Mouse (Mus musculus) cerebellum, adult 2 months (tissue): ENCODE results near the gene Psmb1. TPM values are rescaled to one million over a fixed set of nuclear protein-coding genes. Genes with fewer than 3 reads are reported as not detected.
"Not testable (repeated sequence)": the region's sequence is repeated elsewhere in the genome, so short reads cannot be mapped to it uniquely, and the experiment has no call there.

ENCODE experiments used
- DNase-seq, 2 experiments: peaks; one replicate each; pipeline ENCODE4 v3.0.0; 2021
- H3K27ac ChIP-seq: fragments of 200-500 bp; 2 replicates; pipeline ENCODE4 v1.5.1; 2012; ENCODE audit warnings: low read length, control low read depth, inconsistent platforms; ENCODE audit not compliant: insufficient read depth
- H3K27me3 ChIP-seq: fragments of 200-500 bp; 2 replicates; pipeline ENCODE4 v1.6.1; 2012; ENCODE audit warnings: inconsistent platforms, mild to moderate bottlenecking, low read length, moderate library complexity; ENCODE audit not compliant: control insufficient read depth, insufficient read depth
- H3K4me1 ChIP-seq: fragments of 200-500 bp; 2 replicates; pipeline ENCODE4 v1.6.1; 2011; ENCODE audit warnings: low read length; ENCODE audit not compliant: control insufficient read depth, insufficient read depth
- H3K4me3 ChIP-seq: fragments of 200-500 bp; replicated peaks from 2 replicates; pipeline ENCODE3; 2011; ENCODE audit warnings: mild to moderate bottlenecking, low read depth, low read length, control low read depth; ENCODE audit not compliant: insufficient read depth
- CTCF ChIP-seq: fragments of 200-500 bp; IDR thresholded peaks from 2 replicates; pipeline ENCODE4 v1.5.1; 2011; ENCODE audit warnings: low read depth, mild to moderate bottlenecking, control low read depth, low read length, moderate library complexity, borderline replicate concordance; ENCODE audit not compliant: insufficient read depth
- POLR2A ChIP-seq: fragments of 200-500 bp; IDR thresholded peaks from 2 replicates; pipeline ENCODE4 v1.6.1; 2011; ENCODE audit warnings: low read length, control low read depth, borderline replicate concordance; ENCODE audit not compliant: insufficient read depth
- WGBS: fragments of 180-500 bp; shearing (Covaris S2); methylation state at CpG from one replicate; pipeline ENCODE4 v1.1.7; 2018; 5-methylcytosine and 5-hydroxymethylcytosine counted together
- polyA plus RNA-seq: library from polyadenylated mRNA; depleted of rRNA; stranded (reverse); fragments of >200 nt; gene quantifications from 2 replicates; pipeline ENCODE4 v1.2.3, GENCODE M21; 2012

Psmb1 gene
- polyA plus RNA-seq, 1 experiment = 162 TPM

- no peaks in the 10 kb centered on the region; the same call in 1 of the 2 replicates for H3K27me3 ChIP-seq
These were observed 44.3 kb downstream of the Psmb1 start for GRCm38 (mm10) chr17:15455203-15455602.

GRCm38 (mm10) chr17:15449606-15450005, 49.9 kb downstream of the Psmb1 start:
- Histone ChIP-seq H3K4me3 (no peak overlapping the region), H3K27me3 (no peaks in the 10 kb centered on the region; the same call in 1 of the 2 replicates), H3K4me1 (no peaks in the 10 kb centered on the region), H3K27ac (no peak overlapping the region)
- DNase-seq = no peak
- TF ChIP-seq POLR2A = no peak
- TF ChIP-seq CTCF = no peak
- 71% methylated on average over 3 of the region's 3 CpGs for WGBS

More at GRCm38 (mm10) chr17:15455203-15455602, 44.3 kb downstream of the Psmb1 start:
- TF ChIP-seq CTCF = no peak
- TF ChIP-seq POLR2A = no peak
- Histone ChIP-seq H3K4me1 (no peaks in the 10 kb centered on the region), H3K4me3 (no peak overlapping the region), H3K27ac (no peak overlapping the region)
- 90% methylated on average over 4 of the region's 4 CpGs for WGBS
- DNase-seq = no peak

GRCm38 (mm10) chr17:15449144-15449543, 50.4 kb downstream of the Psmb1 start:
- not testable (repeated sequence) for H3K27me3 ChIP-seq, DNase-seq, H3K27ac ChIP-seq, H3K4me3 ChIP-seq, H3K4me1 ChIP-seq
- WGBS = 75% methylated on average over 6 of the region's 6 CpGs

GRCm38 (mm10) chr17:15447831-15448230, 51.7 kb downstream of the Psmb1 start:
- Histone ChIP-seq H3K4me3 (no peak overlapping the region), H3K4me1 (no peaks in the 10 kb centered on the region), H3K27me3 (no peaks in the 10 kb centered on the region; the same call in 1 of the 2 replicates), H3K27ac (no peak overlapping the region)
- 68% methylated on average over 5 of the region's 5 CpGs for whole genome bisulfite sequencing
- TF ChIP-seq CTCF (no peak), POLR2A (no peak)
- no peak for DNase-seq

GRCm38 (mm10) chr17:15445421-15445820, 54.1 kb downstream of the Psmb1 start:
- DNase-seq = no peak
- peaks cover 3% of the 10 kb centered on the region for H3K4me1 ChIP-seq
- no peak for TF ChIP-seq POLR2A
- TF ChIP-seq CTCF = no peak
- 85% methylated on average over 3 of the region's 3 CpGs for WGBS
- H3K4me3 ChIP-seq = no peak overlapping the region
- H3K27me3 ChIP-seq = no peaks in the 10 kb centered on the region; the same call in 1 of the 2 replicates
- no peak overlapping the region for H3K27ac ChIP-seq

- DNase-seq = peak; percentile 32 to 52
- Histone ChIP-seq H3K27ac (no peak overlapping the region), H3K27me3 (no peaks in the 10 kb centered on the region; the same call in 1 of the 2 replicates), H3K4me3 (no peak overlapping the region), H3K4me1 (peaks cover 6% of the 10 kb centered on the region)
- TF ChIP-seq CTCF (no peak), POLR2A (no peak)
- WGBS = 16% methylated on average over 11 of the region's 11 CpGs
These were observed 59.0 kb downstream of the Psmb1 start for GRCm38 (mm10) chr17:15440463-15441121.

- H3K27ac ChIP-seq = no peak overlapping the region
- DNase-seq = no peak
- H3K27me3 ChIP-seq = no peaks in the 10 kb centered on the region; the same call in 1 of the 2 replicates
- WGBS = 49% methylated on average over 8 of the region's 8 CpGs
- no peak overlapping the region for H3K4me3 ChIP-seq
- H3K4me1 ChIP-seq = peaks cover 6% of the 10 kb centered on the region
- TF ChIP-seq CTCF (no peak), POLR2A (no peak)
These were observed 59.5 kb downstream of the Psmb1 start for GRCm38 (mm10) chr17:15440067-15440462.

GRCm38 (mm10) chr17:15434748-15435147, 64.8 kb downstream of the Psmb1 start:
- Histone ChIP-seq H3K27ac (no peak overlapping the region), H3K27me3 (no peaks in the 10 kb centered on the region; the same call in 1 of the 2 replicates), H3K4me3 (no peak overlapping the region), H3K4me1 (peaks cover 15% of the 10 kb centered on the region)
- TF ChIP-seq CTCF (no peak), POLR2A (no peak)
- 96% methylated on average over 3 of the region's 3 CpGs for WGBS
- no peak for DNase-seq
